Mouse (Mus musculus): Measurements from ENCODE around the gene Vmn2r17.

Gene Vmn2r17

DNA sequence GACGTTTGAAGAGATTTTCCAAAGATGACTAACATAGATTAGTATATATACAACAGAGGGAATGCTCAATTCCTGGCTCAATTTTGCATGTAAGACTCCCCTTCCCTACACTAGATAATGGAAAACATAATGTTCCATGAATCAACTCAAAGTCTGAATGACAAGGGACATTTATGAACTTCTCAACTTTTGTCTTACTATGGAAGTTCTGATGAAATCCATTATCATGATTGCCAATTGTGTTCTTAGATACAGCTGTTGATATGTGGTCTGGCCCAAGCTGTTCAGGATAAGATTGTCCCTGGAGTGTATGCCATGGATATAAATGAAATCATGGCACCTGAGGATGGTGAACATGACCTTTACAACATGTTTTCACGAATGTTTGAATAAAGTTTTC is at the start of gene Vmn2r17:
Gene Vmn2r17, plus strand, starts transcription at position 301 of the 400 bp plus-strand sequence.
- no peak for DNase-seq (ENCODE audit: low spot score)

DNA sequence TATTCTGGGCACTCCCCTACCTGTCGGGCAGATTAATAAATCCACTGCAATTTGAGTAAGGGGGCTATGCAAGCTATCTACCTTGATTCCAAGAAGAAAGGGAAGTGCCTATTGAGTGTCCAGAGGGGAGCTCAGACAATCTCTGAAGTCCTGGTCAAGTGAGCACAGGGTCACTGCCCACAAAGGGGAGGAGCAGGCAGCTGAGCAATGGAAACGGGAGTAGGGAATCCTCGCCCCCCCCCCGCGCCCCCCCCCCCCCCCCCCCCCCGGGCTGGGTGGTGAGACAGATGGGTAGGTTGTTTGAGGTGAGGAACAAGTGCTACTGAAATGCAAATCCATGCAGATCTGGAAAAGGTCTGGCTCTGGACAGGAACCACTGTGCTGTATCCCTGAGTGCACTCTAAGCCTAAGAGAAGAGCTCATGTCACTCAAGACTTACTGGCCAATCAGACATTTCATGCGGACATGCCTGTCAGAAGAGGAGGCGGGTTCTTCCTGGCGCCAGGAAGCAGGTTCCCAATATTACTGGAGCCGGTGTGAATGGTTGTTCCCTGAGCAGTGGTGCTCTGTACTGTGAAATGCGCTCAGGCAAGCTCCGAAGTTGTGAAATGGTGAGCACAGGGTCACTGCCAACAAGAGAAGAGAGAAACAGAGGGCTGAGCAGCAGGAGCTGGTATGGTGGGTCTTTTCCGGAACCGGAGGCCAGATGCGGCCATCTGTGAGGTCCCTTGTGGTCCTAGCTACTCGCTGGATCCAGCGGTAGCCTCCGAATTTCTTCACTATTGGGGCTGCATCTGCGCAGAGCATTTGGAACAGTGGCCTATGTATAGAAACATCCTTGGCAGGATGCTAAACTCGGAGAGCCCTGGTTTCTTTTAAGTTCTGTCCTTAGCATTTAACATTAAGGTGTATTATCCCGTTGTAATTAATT is 47.4 kb downstream of the Vmn2r17 start:
- no peak for DNase-seq (ENCODE audit: low spot score)

- no peak for DNase-seq (ENCODE audit: low spot score)
These were observed 87.2 kb downstream of the Vmn2r17 start for GRCm38 (mm10) chr5:109506729-109507128.
